Mouse (Mus musculus): Measurements from ENCODE around the gene Clybl. TPM values are rescaled to one million over a fixed set of nuclear protein-coding genes. Genes with fewer than 3 reads are reported as not detected.

Gene Clybl
- polyA plus RNA-seq, 1 experiment from 2014 or later = 17.2 TPM

DNA sequence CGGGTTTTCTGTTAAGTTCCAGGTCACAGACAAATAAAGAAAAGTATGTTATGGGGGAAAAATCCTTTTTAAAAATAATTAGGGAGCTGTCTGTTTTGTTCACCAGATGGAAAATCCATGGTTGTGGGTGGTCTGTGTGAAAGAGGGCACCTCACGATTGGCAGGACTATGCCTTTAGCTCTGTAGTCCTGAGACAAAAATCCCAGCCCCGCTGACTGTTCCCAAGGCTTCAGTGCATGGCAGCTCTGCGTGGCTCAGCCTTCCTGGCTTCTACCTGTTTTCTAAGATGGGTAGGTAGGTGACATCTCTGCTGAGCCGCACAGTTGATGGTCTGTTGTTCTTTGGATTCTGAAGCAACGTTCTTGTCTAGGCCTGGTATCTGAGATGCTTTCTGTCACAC is 32.6 kb downstream of the Clybl start:
- no peak for DNase-seq
- Histone ChIP-seq H3K4me1 (ENCODE audit: control insufficient read depth, insufficient read depth, low read length) (no peaks in the 10 kb centered on the region), H3K9ac (replicated peaks; ENCODE audit: low read length) (no peak overlapping the region), H3K27ac (replicated peaks; ENCODE audit: low read depth, low read length) (no peak overlapping the region), H3K27me3 (ENCODE audit: control insufficient read depth, insufficient read depth, low read length) (no peaks in the 10 kb centered on the region), H3K36me3 (ENCODE audit: control insufficient read depth, insufficient read depth, low read length) (no peaks in the 10 kb centered on the region), H3K4me3 (replicated peaks; ENCODE audit: low read depth, low read length) (no peak overlapping the region), H3K4me2 (ENCODE audit: low read length) (no peak overlapping the region), H3K9me3 (ENCODE audit: control insufficient read depth, low read length) (no peaks in the 10 kb centered on the region)
- ATAC-seq (ENCODE audit: low FRiP score, low TSS enrichment) = no peak
- WGBS = 82% methylated on average over 6 of the region's 6 CpGs

DNA sequence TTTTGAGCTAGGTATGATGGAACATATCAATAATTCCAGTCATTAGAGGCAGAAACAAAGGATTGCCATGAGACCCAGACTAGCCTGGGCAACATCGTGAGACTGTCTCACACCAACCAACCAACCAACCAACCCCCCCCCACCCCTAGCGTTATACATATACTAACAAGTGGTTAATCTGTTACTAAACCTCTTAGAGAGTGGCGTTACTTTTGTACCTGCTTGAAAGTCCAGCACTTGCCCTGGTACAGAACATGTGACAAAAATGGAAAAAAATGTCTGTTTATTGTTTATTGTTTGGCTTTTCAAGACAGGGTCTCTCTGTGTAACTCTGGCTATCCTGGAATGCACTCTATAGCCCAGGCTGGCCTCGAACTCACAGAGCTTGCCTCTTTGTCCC is 35.7 kb downstream of the Clybl start:
- WGBS = 93% methylated on average over 4 of the region's 4 CpGs
- Histone ChIP-seq H3K9ac (replicated peaks; ENCODE audit: low read length) (no peak overlapping the region), H3K4me1 (ENCODE audit: control insufficient read depth, insufficient read depth, low read length) (no peaks in the 10 kb centered on the region), H3K36me3 (ENCODE audit: control insufficient read depth, insufficient read depth, low read length) (no peaks in the 10 kb centered on the region), H3K4me2 (ENCODE audit: low read length) (no peak overlapping the region), H3K27me3 (ENCODE audit: control insufficient read depth, insufficient read depth, low read length) (no peaks in the 10 kb centered on the region), H3K9me3 (ENCODE audit: control insufficient read depth, low read length) (no peaks in the 10 kb centered on the region; the same call in 1 of the 2 replicates), H3K27ac (replicated peaks; ENCODE audit: low read depth, low read length) (no peak overlapping the region), H3K4me3 (replicated peaks; ENCODE audit: low read depth, low read length) (no peak overlapping the region)
- DNase-seq (no peak), ATAC-seq (ENCODE audit: low FRiP score, low TSS enrichment) (no peak)

DNA sequence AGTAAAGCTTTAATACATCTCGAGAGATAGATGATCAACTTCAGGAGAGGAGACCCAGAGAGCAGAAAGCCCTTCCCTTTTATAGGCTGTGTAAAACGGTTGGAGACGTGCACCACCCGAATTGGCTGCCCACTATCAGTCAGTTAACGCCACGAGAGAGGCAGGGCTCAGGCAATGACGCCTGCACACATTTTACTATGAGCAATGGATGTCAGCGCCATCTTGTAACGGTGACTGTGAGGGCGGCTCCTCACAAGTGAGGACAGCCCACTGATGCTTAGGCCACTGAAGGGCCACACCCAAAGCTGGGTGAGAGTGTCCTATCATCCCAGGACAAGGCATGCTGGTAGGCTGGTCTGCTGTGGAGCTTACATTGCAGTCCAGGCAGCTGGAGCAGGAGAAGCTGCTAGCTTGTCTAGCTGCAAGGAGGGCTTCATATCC is 41.5 kb downstream of the Clybl start:
- Histone ChIP-seq H3K9me3 (ENCODE audit: control insufficient read depth, low read length) (no peaks in the 10 kb centered on the region; the same call in 1 of the 2 replicates), H3K4me1 (ENCODE audit: control insufficient read depth, insufficient read depth, low read length) (no peaks in the 10 kb centered on the region), H3K36me3 (ENCODE audit: control insufficient read depth, insufficient read depth, low read length) (no peaks in the 10 kb centered on the region), H3K4me2 (ENCODE audit: low read length) (no peak overlapping the region), H3K27me3 (ENCODE audit: control insufficient read depth, insufficient read depth, low read length) (peaks cover 38% of the 10 kb centered on the region), H3K4me3 (replicated peaks; ENCODE audit: low read depth, low read length) (no peak overlapping the region), H3K9ac (replicated peaks; ENCODE audit: low read length) (no peak overlapping the region), H3K27ac (replicated peaks; ENCODE audit: low read depth, low read length) (no peak overlapping the region)
- 80% methylated on average over 10 of the region's 10 CpGs for WGBS
- no peak for DNase-seq
- ATAC-seq (ENCODE audit: low FRiP score, low TSS enrichment) = no peak

DNA sequence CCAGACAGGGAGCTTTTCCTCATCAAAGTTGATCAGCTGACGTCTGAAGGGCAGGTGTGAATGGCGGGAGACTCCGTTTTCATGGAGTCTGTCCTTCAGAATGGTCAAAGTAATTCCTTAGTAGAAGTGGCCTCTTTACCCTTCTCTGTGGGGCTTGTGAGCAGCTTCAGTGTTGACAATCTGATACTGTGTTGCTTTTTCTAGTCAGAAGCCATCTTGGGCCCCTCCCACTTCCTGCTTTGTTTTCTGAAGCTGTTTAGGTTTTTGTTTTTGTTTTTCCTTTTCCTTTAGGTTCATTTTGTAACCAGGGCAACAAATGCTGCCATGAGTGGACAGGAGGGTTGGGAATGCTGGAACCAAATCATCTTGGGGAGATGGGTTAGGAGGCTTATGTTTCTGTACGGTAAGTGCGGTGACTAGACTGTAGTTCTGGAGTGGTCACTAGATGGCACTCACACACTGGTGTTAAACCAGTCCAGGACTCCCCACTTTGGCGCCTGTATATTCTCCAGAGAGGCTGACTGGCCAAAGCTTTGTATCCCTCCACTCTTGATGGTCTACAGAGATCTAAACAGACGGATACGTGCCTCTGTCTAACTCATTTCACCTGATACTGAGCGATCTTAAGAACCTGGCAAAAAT is 42.1 kb downstream of the Clybl start:
- 25% methylated on average over 9 of the region's 9 CpGs for WGBS
- Histone ChIP-seq H3K4me2 (ENCODE audit: low read length) (peak overlapping the region; percentile 13; the same call in 1 of the 2 replicates), H3K9me3 (ENCODE audit: control insufficient read depth, low read length) (no peaks in the 10 kb centered on the region; the same call in 1 of the 2 replicates), H3K4me1 (ENCODE audit: control insufficient read depth, insufficient read depth, low read length) (no peaks in the 10 kb centered on the region), H3K36me3 (ENCODE audit: control insufficient read depth, insufficient read depth, low read length) (no peaks in the 10 kb centered on the region), H3K27ac (replicated peaks; ENCODE audit: low read depth, low read length) (no peak overlapping the region), H3K4me3 (replicated peaks; ENCODE audit: low read depth, low read length) (no peak overlapping the region), H3K9ac (replicated peaks; ENCODE audit: low read length) (no peak overlapping the region), H3K27me3 (ENCODE audit: control insufficient read depth, insufficient read depth, low read length) (peaks cover 38% of the 10 kb centered on the region)
- peak; percentile 95 for DNase-seq
- ATAC-seq (ENCODE audit: low FRiP score, low TSS enrichment) = peak; percentile 87

- peak overlapping the region; percentile 13; the same call in 1 of the 2 replicates for H3K4me2 ChIP-seq (ENCODE audit: low read length)
- 38% methylated on average over 6 of the region's 6 CpGs for WGBS
Measured at GRCm38 (mm10) chr14:122224103-122224494, 42.6 kb downstream of the Clybl start.

DNA sequence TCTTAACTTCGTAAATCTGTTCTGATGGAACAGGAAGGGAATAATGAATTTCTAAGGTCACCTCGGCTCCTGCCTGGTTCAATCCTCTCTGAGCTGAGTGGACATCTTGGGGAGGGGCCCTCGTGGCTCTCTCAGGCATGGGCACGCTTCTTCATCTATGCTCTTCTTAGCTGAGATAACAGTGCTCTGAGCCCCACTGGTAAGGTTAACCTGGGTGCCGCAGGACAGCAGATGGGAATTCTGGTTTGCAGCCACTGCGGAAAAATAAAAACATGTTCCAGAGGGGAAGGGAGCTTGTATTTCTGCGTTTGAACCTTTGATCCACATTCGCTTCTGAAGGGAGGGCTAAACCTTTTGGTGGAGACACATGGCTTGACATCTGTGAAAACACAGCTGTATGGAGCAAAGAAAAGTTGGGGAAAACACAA is 43.0 kb downstream of the Clybl start:
- no peak overlapping the region for H3K27ac ChIP-seq (replicated peaks; ENCODE audit: low read depth, low read length)
- H3K9me3 ChIP-seq (ENCODE audit: control insufficient read depth, low read length) = no peaks in the 10 kb centered on the region; the same call in 1 of the 2 replicates
- no peaks in the 10 kb centered on the region for H3K36me3 ChIP-seq (ENCODE audit: control insufficient read depth, insufficient read depth, low read length)

More at GRCm38 (mm10) chr14:122224103-122224494, 42.6 kb downstream of the Clybl start:
- no peaks in the 10 kb centered on the region; the same call in 1 of the 2 replicates for H3K9me3 ChIP-seq (ENCODE audit: control insufficient read depth, low read length)
- no peak for DNase-seq
- no peak for ATAC-seq (ENCODE audit: low FRiP score, low TSS enrichment)
- peaks cover 42% of the 10 kb centered on the region for H3K27me3 ChIP-seq (ENCODE audit: control insufficient read depth, insufficient read depth, low read length)
- no peaks in the 10 kb centered on the region for H3K36me3 ChIP-seq (ENCODE audit: control insufficient read depth, insufficient read depth, low read length)
- H3K4me3 ChIP-seq (replicated peaks; ENCODE audit: low read depth, low read length) = no peak overlapping the region
- H3K27ac ChIP-seq (replicated peaks; ENCODE audit: low read depth, low read length) = no peak overlapping the region
- no peaks in the 10 kb centered on the region for H3K4me1 ChIP-seq (ENCODE audit: control insufficient read depth, insufficient read depth, low read length)
- H3K9ac ChIP-seq (replicated peaks; ENCODE audit: low read length) = no peak overlapping the region

GRCm38 (mm10) chr14:122225479-122226132 is 44.1 kb downstream of the Clybl start:
- H3K4me2 ChIP-seq (ENCODE audit: low read length) = no peak overlapping the region
- H3K9ac ChIP-seq (replicated peaks; ENCODE audit: low read length) = no peak overlapping the region
- H3K4me3 ChIP-seq (replicated peaks; ENCODE audit: low read depth, low read length) = no peak overlapping the region
- WGBS = 12% methylated on average over 7 of the region's 7 CpGs
- H3K4me1 ChIP-seq (ENCODE audit: control insufficient read depth, insufficient read depth, low read length) = no peaks in the 10 kb centered on the region
- peaks cover 57% of the 10 kb centered on the region for H3K27me3 ChIP-seq (ENCODE audit: control insufficient read depth, insufficient read depth, low read length)
- H3K9me3 ChIP-seq (ENCODE audit: control insufficient read depth, low read length) = no peaks in the 10 kb centered on the region
- DNase-seq (peak; percentile 14), ATAC-seq (ENCODE audit: low FRiP score, low TSS enrichment) (no peak)
- H3K27ac ChIP-seq (replicated peaks; ENCODE audit: low read depth, low read length) = no peak overlapping the region
- no peaks in the 10 kb centered on the region for H3K36me3 ChIP-seq (ENCODE audit: control insufficient read depth, insufficient read depth, low read length)

More for the DNA sequence above, 43.0 kb downstream of the Clybl start:
- no peak overlapping the region for H3K4me3 ChIP-seq (replicated peaks; ENCODE audit: low read depth, low read length)
- WGBS = 37% methylated on average over 8 of the region's 8 CpGs
- no peaks in the 10 kb centered on the region for H3K4me1 ChIP-seq (ENCODE audit: control insufficient read depth, insufficient read depth, low read length)
- no peak overlapping the region for H3K9ac ChIP-seq (replicated peaks; ENCODE audit: low read length)
- H3K27me3 ChIP-seq (ENCODE audit: control insufficient read depth, insufficient read depth, low read length) = peaks cover 46% of the 10 kb centered on the region
- no peak overlapping the region for H3K4me2 ChIP-seq (ENCODE audit: low read length)
- ATAC-seq (ENCODE audit: low FRiP score, low TSS enrichment) = no peak
- peak; percentile 26 for DNase-seq

DNA sequence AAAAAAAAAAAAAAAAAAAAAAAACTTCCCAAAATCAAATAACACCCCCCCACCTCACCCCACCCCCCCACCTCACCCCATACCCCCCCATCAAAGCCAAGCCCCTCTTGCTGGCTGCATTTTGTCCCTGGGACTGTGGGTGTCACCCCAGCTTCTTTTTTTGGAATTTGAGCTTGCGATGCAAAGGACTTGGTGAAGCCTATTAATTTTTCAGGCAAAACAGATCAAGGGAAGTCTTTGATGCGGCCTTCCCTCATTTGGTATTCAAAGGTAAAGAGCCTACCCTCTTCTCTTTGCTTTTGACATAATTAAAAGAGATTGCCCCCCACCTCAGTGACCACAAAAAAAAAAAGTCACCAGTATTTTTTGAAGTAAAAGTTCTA is 44.6 kb downstream of the Clybl start:
- H3K4me3 ChIP-seq (replicated peaks; ENCODE audit: low read depth, low read length) = no peak overlapping the region
- H3K27ac ChIP-seq (replicated peaks; ENCODE audit: low read depth, low read length) = no peak overlapping the region
- peak; percentile 45 for DNase-seq
- ATAC-seq (ENCODE audit: low FRiP score, low TSS enrichment) = no peak
- H3K9ac ChIP-seq (replicated peaks; ENCODE audit: low read length) = no peak overlapping the region
- no peaks in the 10 kb centered on the region for H3K9me3 ChIP-seq (ENCODE audit: control insufficient read depth, low read length)
- H3K27me3 ChIP-seq (ENCODE audit: control insufficient read depth, insufficient read depth, low read length) = peaks cover 62% of the 10 kb centered on the region
- H3K36me3 ChIP-seq (ENCODE audit: control insufficient read depth, insufficient read depth, low read length) = no peaks in the 10 kb centered on the region
- no peak overlapping the region for H3K4me2 ChIP-seq (ENCODE audit: low read length)
- 17% methylated on average over 2 of the region's 2 CpGs for WGBS
- no peaks in the 10 kb centered on the region for H3K4me1 ChIP-seq (ENCODE audit: control insufficient read depth, insufficient read depth, low read length)

Measured in midbrain, embryonic 14.5 days (tissue).